Mouse (Mus musculus) hindbrain, embryonic 12.5 days (tissue): ENCODE results near the gene Emid1. TPM values are rescaled to one million over a fixed set of nuclear protein-coding genes. Genes with fewer than 3 reads are reported as not detected.
"Not testable (repeated sequence)": the region's sequence is repeated elsewhere in the genome, so short reads cannot be mapped to it uniquely, and the experiment has no call there.

Experiments used
- ATAC-seq: fragments of 200-750 bp; cut with Nextera tagmentation; 2 replicates; pipeline ENCODE4 v1.8.0; 2017; ENCODE audit warnings: moderate TSS enrichment; ENCODE audit not compliant: low FRiP score
- H3K27ac ChIP-seq: fragments of 300-500 bp; sonication (generic); 2 replicates; pipeline ENCODE4 v1.5.1; 2016; ENCODE audit warnings: mild to moderate bottlenecking
- H3K27me3 ChIP-seq: fragments of 300-500 bp; sonication (generic); 2 replicates; pipeline ENCODE4 v1.6.1; 2016; ENCODE audit warnings: mild to moderate bottlenecking
- H3K36me3 ChIP-seq: fragments of 300-500 bp; sonication (generic); 2 replicates; pipeline ENCODE4 v1.6.1; 2016; ENCODE audit warnings: mild to moderate bottlenecking
- H3K4me1 ChIP-seq: fragments of 300-500 bp; sonication (generic); 2 replicates; pipeline ENCODE4 v1.6.1; 2016
- H3K4me2 ChIP-seq: fragments of 300-500 bp; sonication (generic); replicated peaks from 2 replicates; pipeline ENCODE4 v1.6.1; 2016; ENCODE audit warnings: mild to moderate bottlenecking
- H3K4me3 ChIP-seq: fragments of 300-500 bp; sonication (generic); 2 replicates; pipeline ENCODE4 v1.5.1; 2016; ENCODE audit warnings: mild to moderate bottlenecking
- H3K9ac ChIP-seq: fragments of 300-500 bp; sonication (generic); 2 replicates; pipeline ENCODE4 v1.6.1; 2016; ENCODE audit warnings: mild to moderate bottlenecking, moderate library complexity
- H3K9me3 ChIP-seq: fragments of 300-500 bp; sonication (generic); replicated peaks from 2 replicates; pipeline ENCODE4 v1.6.1; 2016; ENCODE audit warnings: mild to moderate bottlenecking
- WGBS: fragments of 180-500 bp; shearing (Covaris S2); methylation state at CpG from one replicate; pipeline ENCODE4 v1.1.7; 2016; 5-methylcytosine and 5-hydroxymethylcytosine counted together
- polyA plus RNA-seq: library from polyadenylated mRNA; unstranded; fragments of >200 nt; fragmentation: Nextera tagmentation; extraction: Ambion mirVana; gene quantifications from 2 replicates; pipeline ENCODE4 v1.2.1, GENCODE M21; 2016

Gene Emid1
- polyA plus RNA-seq, 1 experiment from 2014 or later, result 21.9 TPM

- peaks cover 14% of the 10 kb centered on the region; the same call in 1 of the 2 replicates for H3K36me3 ChIP-seq
- ATAC-seq, result 0 out of 2 replicates have a peak, but pooled peaks have one; percentile 8
- WGBS, result 2% methylated on average over 7 of the region's 7 CpGs
These were observed 51.8 kb downstream of the Emid1 start for GRCm38 (mm10) chr11:5100283-5100682.

DNA sequence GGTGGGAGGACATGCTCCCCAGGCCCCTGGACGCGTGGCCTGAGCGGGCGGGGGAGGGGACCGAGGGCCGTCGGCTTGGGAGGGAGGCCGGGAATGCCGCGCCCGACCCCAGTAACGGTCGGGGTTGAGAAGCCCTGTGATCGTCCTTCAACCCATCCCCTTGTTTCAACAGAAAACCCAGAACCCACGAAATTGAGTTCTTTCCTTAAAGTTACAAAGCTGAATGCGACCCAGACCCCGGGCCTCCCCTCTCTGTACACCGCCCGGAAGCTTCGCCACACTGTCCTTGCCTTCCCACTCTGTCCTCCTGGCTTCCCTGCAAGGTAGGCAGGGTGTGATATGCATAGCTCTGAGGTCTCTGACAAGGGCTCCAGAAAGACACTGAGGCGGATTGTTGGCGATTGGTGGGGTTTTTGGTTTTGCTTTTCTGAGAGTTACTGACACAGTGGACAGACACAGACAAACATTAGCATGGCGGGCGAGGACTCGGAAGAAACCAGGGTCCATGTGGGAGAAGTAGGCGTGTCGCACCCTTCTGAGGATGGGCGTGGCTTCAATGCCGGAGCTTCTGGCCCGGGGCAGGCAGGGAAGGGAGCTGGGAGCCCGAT is 52.4 kb downstream of the Emid1 start:
- peak; percentile 83 for ATAC-seq
- Histone ChIP-seq H3K36me3 (peaks cover 8% of the 10 kb centered on the region; the same call in 1 of the 2 replicates), H3K9me3 (no peaks in the 10 kb centered on the region), H3K4me1 (peaks cover 29% of the 10 kb centered on the region), H3K9ac (peak overlapping the region; percentile 99), H3K27ac (peak overlapping the region; percentile 95), H3K4me3 (peak overlapping the region; percentile 93), H3K27me3 (no peaks in the 10 kb centered on the region), H3K4me2 (peak overlapping the region; percentile 74)
- under 1% methylated on average over 31 of the region's 31 CpGs for WGBS

More at GRCm38 (mm10) chr11:5100283-5100682, 51.8 kb downstream of the Emid1 start:
- H3K9ac ChIP-seq, result peak overlapping the region; percentile 99
- no peaks in the 10 kb centered on the region for H3K27me3 ChIP-seq
- H3K4me2 ChIP-seq, result peak overlapping the region; percentile 74
- H3K9me3 ChIP-seq, result no peaks in the 10 kb centered on the region
- H3K4me1 ChIP-seq, result peaks cover 29% of the 10 kb centered on the region
- peak overlapping the region; percentile 95 for H3K27ac ChIP-seq
- H3K4me3 ChIP-seq, result peak overlapping the region; percentile 93

DNA sequence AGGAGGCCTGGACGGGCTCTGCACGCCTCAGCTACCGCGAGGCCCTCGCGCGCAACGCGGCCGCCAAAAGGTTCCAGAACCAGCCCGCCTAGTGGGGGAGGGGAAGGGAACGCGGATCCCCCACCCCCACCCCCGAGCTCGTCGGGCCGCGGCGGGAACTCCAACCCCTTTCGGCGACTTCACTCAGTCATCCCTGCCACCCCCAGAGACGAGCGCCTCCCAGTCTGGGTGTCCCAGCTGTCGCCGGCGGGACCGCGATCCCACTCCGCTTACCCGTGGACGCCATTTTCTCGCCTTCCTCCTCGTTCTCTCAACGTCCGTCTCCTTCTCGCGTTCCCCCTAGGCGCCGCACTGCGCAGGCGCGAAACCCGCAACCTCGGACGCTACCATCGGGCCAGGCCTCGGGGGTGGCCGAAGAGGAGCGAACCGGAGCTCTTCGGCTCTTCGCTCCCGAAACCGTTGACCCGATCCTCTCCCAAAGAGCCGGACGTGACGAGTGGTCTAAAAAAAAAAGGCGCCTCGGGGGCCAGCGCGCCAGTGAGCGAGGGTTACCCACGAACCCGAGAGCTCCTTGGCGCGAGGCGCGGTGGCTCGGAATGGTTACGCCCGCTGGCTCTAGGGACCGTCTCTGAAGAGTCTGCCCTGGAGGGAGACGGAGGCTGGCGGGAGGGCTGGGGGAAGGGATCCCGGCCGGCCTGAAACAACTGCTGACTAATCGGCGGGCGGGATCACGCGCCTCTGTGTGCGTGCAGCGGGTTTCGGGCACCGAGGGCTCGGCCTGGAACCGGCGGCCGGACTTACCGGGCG is 53.1 kb downstream of the Emid1 start, which contains the start of the genes Rhbdd3 and Ewsr1:
Gene Rhbdd3, plus strand, starts transcription at position 191 of the 807 bp plus-strand sequence.
Gene Ewsr1, minus strand, starts transcription at position 531 of the 807 bp plus-strand sequence.
- ATAC-seq, result peak; percentile 93
- no peaks in the 10 kb centered on the region for H3K27me3 ChIP-seq
- H3K9me3 ChIP-seq, result no peaks in the 10 kb centered on the region
- H3K36me3 ChIP-seq, result peaks cover 5% of the 10 kb centered on the region; the same call in 1 of the 2 replicates
- 0% methylated on average over 88 of the region's 92 CpGs for WGBS
- H3K4me3 ChIP-seq, result peak within 1 kb of the TSS; percentile 93
- H3K4me1 ChIP-seq, result peaks cover 32% of the 10 kb centered on the region
- H3K4me2 ChIP-seq, result peak within 1 kb of the TSS; percentile 74
- H3K9ac ChIP-seq, result peak within 1 kb of the TSS; percentile 99
- H3K27ac ChIP-seq, result peak within 1 kb of the TSS; percentile 95

GRCm38 (mm10) chr11:5098035-5098735 is 53.9 kb downstream of the Emid1 start:
- Histone ChIP-seq H3K9ac (peak overlapping the region; percentile 99), H3K4me3 (peak overlapping the region; percentile 93), H3K36me3 (no peaks in the 10 kb centered on the region), H3K27me3 (no peaks in the 10 kb centered on the region), H3K4me2 (peak overlapping the region; percentile 74), H3K27ac (peak overlapping the region; percentile 95), H3K9me3 (no peaks in the 10 kb centered on the region), H3K4me1 (peaks cover 32% of the 10 kb centered on the region)
- ATAC-seq, result peak; percentile 9; the same call in 1 of the 2 replicates
- under 1% methylated on average over 44 of the region's 44 CpGs for WGBS

- H3K9me3 ChIP-seq, result no peaks in the 10 kb centered on the region
- peak overlapping the region; percentile 74 for H3K4me2 ChIP-seq
- peak overlapping the region; percentile 99 for H3K9ac ChIP-seq
- no peak for ATAC-seq
- H3K27ac ChIP-seq, result no peak overlapping the region
- no peaks in the 10 kb centered on the region for H3K27me3 ChIP-seq
- peak overlapping the region; percentile 93 for H3K4me3 ChIP-seq
- 80% methylated on average over 8 of the region's 8 CpGs for WGBS
- peaks cover 10% of the 10 kb centered on the region for H3K36me3 ChIP-seq
- peaks cover 32% of the 10 kb centered on the region for H3K4me1 ChIP-seq
These were observed 55.5 kb downstream of the Emid1 start for GRCm38 (mm10) chr11:5096480-5097020.

DNA sequence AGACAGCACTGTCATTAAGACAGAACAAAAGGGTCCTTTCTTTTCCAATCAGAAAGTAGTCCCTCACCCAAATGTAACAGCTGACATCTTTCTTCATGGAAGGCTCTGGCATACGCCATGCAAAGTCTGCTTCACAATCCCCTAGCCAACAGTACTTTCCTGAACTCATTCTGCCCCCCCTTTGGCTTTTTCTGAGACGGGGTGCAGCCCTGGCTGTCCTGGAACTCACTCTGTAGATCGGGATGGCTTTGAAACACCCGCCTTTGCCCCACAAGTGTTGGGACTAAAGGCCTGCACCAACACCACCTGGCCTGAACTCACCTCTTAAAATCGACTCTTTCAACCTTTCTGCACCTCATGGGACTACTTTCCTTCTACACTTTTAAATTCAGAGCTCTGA is 56.2 kb downstream of the Emid1 start:
- no peak overlapping the region for H3K9ac ChIP-seq
- no peak for ATAC-seq
- H3K4me2 ChIP-seq, result 0 out of 2 replicates have a peak overlapping the region, but pooled peaks have one; percentile 74
- H3K4me1 ChIP-seq, result peaks cover 28% of the 10 kb centered on the region
- 0 out of 2 replicates have a peak overlapping the region, but pooled peaks have one; percentile 23 for H3K27ac ChIP-seq
- H3K9me3 ChIP-seq, result no peaks in the 10 kb centered on the region
- no peaks in the 10 kb centered on the region for H3K27me3 ChIP-seq
- H3K36me3 ChIP-seq, result peaks cover 15% of the 10 kb centered on the region
- WGBS, result 86% methylated on average over 5 of the region's 5 CpGs
- H3K4me3 ChIP-seq, result 0 out of 2 replicates have a peak overlapping the region, but pooled peaks have one; percentile 8

- ATAC-seq, result no peak
- no peaks in the 10 kb centered on the region for H3K27me3 ChIP-seq
- H3K4me1 ChIP-seq, result peaks cover 11% of the 10 kb centered on the region
- no peaks in the 10 kb centered on the region for H3K9me3 ChIP-seq
- H3K4me2 ChIP-seq, result no peak overlapping the region
- no peak overlapping the region for H3K4me3 ChIP-seq
- H3K36me3 ChIP-seq, result peaks cover 51% of the 10 kb centered on the region
- WGBS, result 60% methylated on average over 2 of the region's 2 CpGs
- no peak overlapping the region for H3K27ac ChIP-seq
- H3K9ac ChIP-seq, result no peak overlapping the region
These were observed 60.4 kb downstream of the Emid1 start for GRCm38 (mm10) chr11:5091706-5092105.

- H3K36me3 ChIP-seq, result peaks cover 76% of the 10 kb centered on the region
These were observed 62.9 kb downstream of the Emid1 start for GRCm38 (mm10) chr11:5089147-5089546.

GRCm38 (mm10) chr11:5076843-5077242 is 75.2 kb downstream of the Emid1 start:
- not testable (repeated sequence) for H3K9ac ChIP-seq, H3K4me3 ChIP-seq, ATAC-seq, H3K27ac ChIP-seq, H3K27me3 ChIP-seq, H3K9me3 ChIP-seq, H3K4me1 ChIP-seq, H3K4me2 ChIP-seq
- 95% methylated on average over 4 of the region's 5 CpGs for WGBS
- peaks cover 64% of the 10 kb centered on the region for H3K36me3 ChIP-seq

More at GRCm38 (mm10) chr11:5089147-5089546, 62.9 kb downstream of the Emid1 start:
- H3K27me3 ChIP-seq, result no peaks in the 10 kb centered on the region
- ATAC-seq, result no peak
- H3K4me3 ChIP-seq, result no peak overlapping the region
- 93% methylated on average over 1 of the region's 1 CpGs for WGBS
- no peak overlapping the region for H3K9ac ChIP-seq
- 0 out of 2 replicates have a peak, but pooled peaks cover under 1% of the 10 kb centered on the region for H3K4me1 ChIP-seq
- no peak overlapping the region for H3K4me2 ChIP-seq
- H3K9me3 ChIP-seq, result no peaks in the 10 kb centered on the region
- H3K27ac ChIP-seq, result no peak overlapping the region

- no peak overlapping the region for H3K27ac ChIP-seq
- H3K27me3 ChIP-seq, result no peaks in the 10 kb centered on the region
- H3K4me2 ChIP-seq, result no peak overlapping the region
- no peak overlapping the region for H3K4me3 ChIP-seq
- no peak overlapping the region for H3K9ac ChIP-seq
- no peak for ATAC-seq
- H3K4me1 ChIP-seq, result no peaks in the 10 kb centered on the region
- H3K36me3 ChIP-seq, result peaks cover 69% of the 10 kb centered on the region
- no peaks in the 10 kb centered on the region for H3K9me3 ChIP-seq
These were observed 76.3 kb downstream of the Emid1 start for GRCm38 (mm10) chr11:5075760-5076159.

GRCm38 (mm10) chr11:5074882-5075281 is 77.2 kb downstream of the Emid1 start:
- Histone ChIP-seq H3K4me1 (no peaks in the 10 kb centered on the region), H3K4me2 (no peak overlapping the region), H3K27me3 (no peaks in the 10 kb centered on the region), H3K36me3 (peaks cover 73% of the 10 kb centered on the region), H3K4me3 (no peak overlapping the region), H3K9ac (no peak overlapping the region), H3K27ac (no peak overlapping the region), H3K9me3 (no peaks in the 10 kb centered on the region)
- no peak for ATAC-seq
- WGBS, result 80% methylated on average over 4 of the region's 4 CpGs
